In genomic region chr7:31115182-31115581, GRCm38 (mm10) we compare ENCODE assay signal across 8 mouse cellular contexts. TPM values are rescaled to one million over a fixed set of nuclear protein-coding genes. Genes with fewer than 3 reads are reported as not detected.
DNase-seq lines count a peak whose midpoint lies in the region; ATAC-seq and TF ChIP-seq lines count a peak whose summit lies in the region.

TSS of gene Hpn (minus strand) at chr7:31115290.

- H3K4me3 ChIP-seq in cerebellum, adult 2 months (replicated peaks; ENCODE audit: insufficient read depth, low read depth, low read length): no peak within 1 kb of the TSS
- peak within 1 kb of the TSS; percentile 79 for H3K4me3 ChIP-seq in E14TG2a.4 (replicated peaks; ENCODE audit: low read length)
- H3K4me3 ChIP-seq in intestine, embryonic 15.5 days (replicated peaks): peak within 1 kb of the TSS; percentile 35
- peak within 1 kb of the TSS; percentile 22 for H3K4me3 ChIP-seq in liver, embryonic 12.5 days

- DNase-seq in cerebellum, adult 2 months: peak; percentile 43 to 46
- DNase-seq in cerebellum, postnatal 10 days: no peak
- DNase-seq in thymus, postnatal 25 days: no peak
- no peak for DNase-seq in layer of hippocampus, postnatal 14 days (ENCODE audit: low spot score in 2 of 2)
- no peak for DNase-seq in left cerebral cortex, postnatal 25 days (ENCODE audit: low spot score in 2 of 2)

- TF ChIP-seq CTCF in cerebellum, adult 2 months (IDR thresholded peaks at IDR 0.05; ENCODE audit: borderline replicate concordance, insufficient read depth, low read depth, low read length): no peak
- TF ChIP-seq CTCF in E14TG2a.4 (conservative IDR thresholded peaks at IDR 0.05; ENCODE audit: low read length): no peak

- TF ChIP-seq POLR2A in cerebellum, adult 2 months (IDR thresholded peaks at IDR 0.05; ENCODE audit: borderline replicate concordance, insufficient read depth, low read length): no peak

- peak within 1 kb of the TSS; percentile 56 for H3K4me2 ChIP-seq in intestine, embryonic 15.5 days (replicated peaks)
- peak within 1 kb of the TSS; percentile 40 for H3K4me2 ChIP-seq in liver, embryonic 12.5 days

- H3K4me1 ChIP-seq in cerebellum, adult 2 months (ENCODE audit: control insufficient read depth, insufficient read depth, low read length): peaks cover 45% of the 10 kb centered on the region
- H3K4me1 ChIP-seq in E14TG2a.4 (replicated peaks; ENCODE audit: low read depth, low read length): peaks cover 52% of the 10 kb centered on the region
- H3K4me1 ChIP-seq in intestine, embryonic 15.5 days (replicated peaks): peaks cover 15% of the 10 kb centered on the region; the same call in 1 of the 2 replicates
- peaks cover 46% of the 10 kb centered on the region for H3K4me1 ChIP-seq in liver, embryonic 12.5 days

- intact Hi-C loops in left cerebral cortex, postnatal 25 days (cut with DNase I): no loop called here

- H3K36me3 ChIP-seq in E14TG2a.4 (ENCODE audit: insufficient read depth, low read length): no peaks in the 10 kb centered on the region
- H3K36me3 ChIP-seq in intestine, embryonic 15.5 days: no peaks in the 10 kb centered on the region
- H3K36me3 ChIP-seq in liver, embryonic 12.5 days: no peaks in the 10 kb centered on the region

- H3K9ac ChIP-seq in intestine, embryonic 15.5 days: peak within 1 kb of the TSS; percentile 45
- H3K9ac ChIP-seq in liver, embryonic 12.5 days: no peak within 1 kb of the TSS

- H3K9me3 ChIP-seq in E14TG2a.4 (ENCODE audit: low read length): no peaks in the 10 kb centered on the region
- H3K9me3 ChIP-seq in intestine, embryonic 15.5 days: no peaks in the 10 kb centered on the region
- H3K9me3 ChIP-seq in liver, embryonic 12.5 days (replicated peaks): no peaks in the 10 kb centered on the region

- no peaks in the 10 kb centered on the region for H3K27me3 ChIP-seq in cerebellum, adult 2 months (ENCODE audit: control insufficient read depth, insufficient read depth, low read length)
- H3K27me3 ChIP-seq in E14TG2a.4 (ENCODE audit: insufficient read depth, low read length): peaks cover 9% of the 10 kb centered on the region
- no peaks in the 10 kb centered on the region for H3K27me3 ChIP-seq in intestine, embryonic 15.5 days (replicated peaks)
- no peaks in the 10 kb centered on the region for H3K27me3 ChIP-seq in liver, embryonic 12.5 days (replicated peaks)

- H3K27ac ChIP-seq in cerebellum, adult 2 months (ENCODE audit: insufficient read depth, low read length): peak within 1 kb of the TSS; percentile 42; the same call in 1 of the 2 replicates
- peak within 1 kb of the TSS; percentile 66; the same call in 1 of the 2 replicates for H3K27ac ChIP-seq in intestine, embryonic 15.5 days
- peak within 1 kb of the TSS; percentile 76 for H3K27ac ChIP-seq in liver, embryonic 12.5 days

- ATAC-seq in intestine, embryonic 15.5 days: peak; percentile 93
- peak; percentile 62 for ATAC-seq in liver, embryonic 12.5 days

- 41% methylated on average over 15 of the region's 15 CpGs for WGBS in cerebellum, adult 2 months
- 14% methylated on average over 14 of the region's 15 CpGs for WGBS in intestine, embryonic 15.5 days
- 20% methylated on average over 15 of the region's 15 CpGs for WGBS in liver, embryonic 12.5 days (ENCODE audit: insufficient replicate concordance)

RNA-seq across cellular contexts. Expression of gene Hpn, which starts in this region (rescaled TPM):
- 9.4 and 10.8 TPM in 2 replicates for polyA plus RNA-seq in cerebellum, adult 2 months (2012; rRNA removed)
- 37.9 and 47.0 TPM in 2 replicates for polyA plus RNA-seq in intestine, embryonic 15.5 days (2015; fragmentation: Nextera tagmentation; extraction: Ambion mirVana)
- 33.2 and 36.2 TPM in 2 replicates for polyA plus RNA-seq in liver, embryonic 12.5 days (2016; fragmentation: Nextera tagmentation; extraction: Ambion mirVana)
- total RNA-seq in layer of hippocampus, postnatal 14 days (2021): 1 to 10 TPM; 2.8 to 3.1 TPM
- 1 to 10 TPM; 3.0 to 4.2 TPM for total RNA-seq in left cerebral cortex, postnatal 25 days (2021)

Comparison
In these comparisons a context has a peak if more than half of its experiments do, and no peak if none do; other contexts are left out.
1. DNase-seq: peak in cerebellum, adult 2 months (2 of 2); none in cerebellum, postnatal 10 days (0 of 2), thymus, postnatal 25 days (single experiment), layer of hippocampus, postnatal 14 days (0 of 2) and left cerebral cortex, postnatal 25 days (0 of 2).
2. Peak in every context shown above with its lines, with median percentiles within 50 percentile points of each other: H3K27ac ChIP-seq.